Mouse (Mus musculus) brain, embryonic 18.5 days (tissue): ENCODE measurements around the gene Rgma.

Source experiments
- DNase-seq: peaks from one replicate; pipeline ENCODE4 v3.0.0-alpha.2; 2012; ENCODE audit warnings: low read depth, low spot score

Rgma gene

GRCm38 (mm10) chr7:73400051-73400916, 25.0 kb downstream of the Rgma start:
- DNase-seq, result no peak

- DNase-seq, result no peak
These were observed 26.8 kb downstream of the Rgma start for GRCm38 (mm10) chr7:73402106-73402505.

- no peak for DNase-seq
These were observed 27.4 kb downstream of the Rgma start for GRCm38 (mm10) chr7:73402671-73403070.

- no peak for DNase-seq
These were observed 28.2 kb downstream of the Rgma start for GRCm38 (mm10) chr7:73403538-73403937.

GRCm38 (mm10) chr7:73405550-73405949, 30.2 kb downstream of the Rgma start:
- no peak for DNase-seq

GRCm38 (mm10) chr7:73411523-73411922, 36.2 kb downstream of the Rgma start:
- DNase-seq, result no peak

GRCm38 (mm10) chr7:73411986-73412385, 36.7 kb downstream of the Rgma start:
- DNase-seq, result no peak

- no peak for DNase-seq
These were observed 37.1 kb downstream of the Rgma start for GRCm38 (mm10) chr7:73412419-73412818.

- no peak for DNase-seq
These were observed 38.9 kb downstream of the Rgma start for GRCm38 (mm10) chr7:73414192-73414591.

GRCm38 (mm10) chr7:73419375-73419774, 44.1 kb downstream of the Rgma start:
- no peak for DNase-seq

GRCm38 (mm10) chr7:73420827-73421226, 45.5 kb downstream of the Rgma start:
- no peak for DNase-seq

GRCm38 (mm10) chr7:73421278-73422015, 46.1 kb downstream of the Rgma start:
- DNase-seq, result no peak

- DNase-seq, result no peak
These were observed 47.2 kb downstream of the Rgma start for GRCm38 (mm10) chr7:73422223-73423113.

- no peak for DNase-seq
These were observed 47.9 kb downstream of the Rgma start for GRCm38 (mm10) chr7:73423236-73423635.

- no peak for DNase-seq
These were observed 48.9 kb downstream of the Rgma start for GRCm38 (mm10) chr7:73424243-73424642.

- no peak for DNase-seq
These were observed 49.4 kb downstream of the Rgma start for GRCm38 (mm10) chr7:73424705-73425104.

- no peak for DNase-seq
These were observed 50.1 kb downstream of the Rgma start for GRCm38 (mm10) chr7:73425451-73425850.

- DNase-seq, result no peak
These were observed 50.9 kb downstream of the Rgma start for GRCm38 (mm10) chr7:73426235-73426634.

GRCm38 (mm10) chr7:73426752-73427386, 51.6 kb downstream of the Rgma start:
- no peak for DNase-seq

GRCm38 (mm10) chr7:73427794-73428193, 52.5 kb downstream of the Rgma start:
- no peak for DNase-seq

GRCm38 (mm10) chr7:73428525-73428924, 53.2 kb downstream of the Rgma start:
- no peak for DNase-seq
